Mouse (Mus musculus): ENCODE data around the gene Dnajc11.

DNA sequence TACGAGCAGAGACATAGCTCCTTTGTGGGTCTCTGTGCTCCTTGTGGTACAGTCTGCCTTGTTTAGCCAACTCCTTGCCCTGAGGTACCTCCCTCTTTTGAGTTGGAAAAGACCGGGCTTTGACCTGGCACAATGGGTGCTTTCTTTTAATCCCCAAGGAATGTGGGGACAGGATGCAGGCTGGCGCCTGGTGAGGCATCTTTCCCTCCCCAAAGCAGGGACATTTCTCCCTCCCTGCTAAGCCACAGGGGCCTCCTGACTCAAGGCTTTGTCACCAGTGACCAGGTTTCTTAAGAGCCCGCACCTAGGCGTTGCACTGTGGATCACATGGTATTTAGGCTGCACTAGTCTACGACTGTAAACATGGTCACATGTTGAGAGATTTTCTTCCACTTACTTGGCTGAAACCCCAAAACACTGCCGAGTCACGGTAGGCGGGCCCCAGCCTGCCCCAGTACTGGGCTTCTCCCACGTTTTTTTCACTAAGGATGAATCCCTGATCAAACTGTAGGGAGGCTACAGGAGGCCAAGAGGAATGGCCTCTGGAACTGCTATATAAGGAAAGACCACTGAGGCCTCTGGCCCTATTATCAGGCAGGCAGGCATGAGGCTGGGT is 76.7 kb downstream of the Dnajc11 start:
- TF ChIP-seq CTCF (IDR thresholded peaks at IDR 0.05; ENCODE audit: extremely low read depth, insufficient read depth, low read length), result no peak
- TF ChIP-seq POLR2A (IDR thresholded peaks at IDR 0.05; ENCODE audit: extremely low read depth, insufficient read depth, low read length), result no peak

Data from cortical plate, adult 2 months (tissue).